8 mouse cellular contexts compared by ENCODE assay signal in the genomic region with DNA sequence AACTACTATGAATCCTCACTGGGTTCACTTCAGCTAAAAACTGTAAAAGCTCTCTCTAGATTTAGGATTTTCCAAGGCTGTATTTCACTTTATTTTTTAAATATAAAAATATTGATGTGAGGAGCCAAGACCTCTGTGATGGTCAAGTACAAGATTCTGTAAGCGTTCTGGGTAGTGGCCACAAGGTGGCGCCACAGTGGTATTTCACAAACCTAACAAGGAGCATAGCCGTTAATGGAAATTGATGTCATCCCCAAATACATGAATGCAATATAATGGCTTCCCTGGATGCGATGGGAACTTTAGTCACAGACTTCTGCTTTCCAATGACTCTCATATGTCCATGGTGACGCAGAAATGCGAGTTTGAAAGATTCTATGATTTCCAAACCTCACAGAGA.
DNase-seq lines count a peak whose midpoint lies in the region; ATAC-seq and TF ChIP-seq lines count a peak whose summit lies in the region.

No protein-coding gene starts in this region.

- H3K4me1 ChIP-seq in forebrain, postnatal 0 days (ENCODE audit: insufficient read depth): peaks cover 13% of the 10 kb centered on the region
- peaks cover 19% of the 10 kb centered on the region for H3K4me1 ChIP-seq in forebrain, embryonic 12.5 days
- H3K4me1 ChIP-seq in cortical plate, adult 2 months (ENCODE audit: control insufficient read depth, insufficient read depth, low read length): peaks cover 13% of the 10 kb centered on the region

- no peak overlapping the region for H3K4me3 ChIP-seq in forebrain, postnatal 0 days (ENCODE audit: low read depth, low read length)
- no peak overlapping the region for H3K4me3 ChIP-seq in forebrain, embryonic 12.5 days (replicated peaks)
- no peak overlapping the region for H3K4me3 ChIP-seq in cortical plate, adult 2 months (ENCODE audit: insufficient read depth, low read length)

- H3K4me2 ChIP-seq in forebrain, postnatal 0 days (ENCODE audit: low read depth): no peak overlapping the region
- H3K4me2 ChIP-seq in forebrain, embryonic 12.5 days: no peak overlapping the region

- H3K27ac ChIP-seq in forebrain, postnatal 0 days (ENCODE audit: low read depth, low read length): no peak overlapping the region
- H3K27ac ChIP-seq in forebrain, embryonic 12.5 days: no peak overlapping the region
- H3K27ac ChIP-seq in cortical plate, adult 2 months (ENCODE audit: insufficient read depth, low read length): no peak overlapping the region

- no peaks in the 10 kb centered on the region for H3K36me3 ChIP-seq in forebrain, postnatal 0 days (ENCODE audit: insufficient read depth)
- no peaks in the 10 kb centered on the region for H3K36me3 ChIP-seq in forebrain, embryonic 12.5 days (replicated peaks)

- no peaks in the 10 kb centered on the region for H3K27me3 ChIP-seq in forebrain, postnatal 0 days (ENCODE audit: insufficient read depth, low read length)
- no peaks in the 10 kb centered on the region for H3K27me3 ChIP-seq in forebrain, embryonic 12.5 days

- no peak overlapping the region for H3K9ac ChIP-seq in forebrain, postnatal 0 days
- H3K9ac ChIP-seq in forebrain, embryonic 12.5 days: no peak overlapping the region

- WGBS in forebrain, postnatal 0 days: 35% methylated on average over 6 of the region's 6 CpGs
- WGBS in forebrain, embryonic 12.5 days: 33% methylated on average over 6 of the region's 6 CpGs

- no peak for DNase-seq in forebrain, postnatal 0 days
- DNase-seq in urinary bladder, postnatal 25 days (ENCODE audit: low spot score): peak; percentile 38
- no peak for DNase-seq in urinary bladder, adult 2 months (ENCODE audit: low spot score)
- peak; percentile 14 for DNase-seq in hindlimb bud, embryonic 11.5 days (ENCODE audit: extremely low spot score, low read depth, low spot score)
- DNase-seq in thymus, postnatal 4 days: peak; percentile 76

- H3K9me3 ChIP-seq in forebrain, postnatal 0 days (ENCODE audit: low read length): no peaks in the 10 kb centered on the region
- H3K9me3 ChIP-seq in forebrain, embryonic 12.5 days: no peaks in the 10 kb centered on the region

- TF ChIP-seq POLR2A in cortical plate, adult 2 months (IDR thresholded peaks at IDR 0.05; ENCODE audit: extremely low read depth, insufficient read depth, low read length): no peak

- peak; percentile 51 for TF ChIP-seq CTCF in forebrain, postnatal 0 days (IDR thresholded peaks at IDR 0.05; ENCODE audit: low read depth)
- TF ChIP-seq CTCF in cortical plate, adult 2 months (IDR thresholded peaks at IDR 0.05; ENCODE audit: extremely low read depth, insufficient read depth, low read length): peak; percentile 63

- no peak for ATAC-seq in forebrain, postnatal 0 days
- ATAC-seq in forebrain, embryonic 12.5 days (ENCODE audit: low FRiP score): no peak
- ATAC-seq in megakaryocyte, adult 5-6 weeks (ENCODE audit: poor library complexity, severe bottlenecking): peak; percentile 79

Comparison
In these comparisons a context has a peak if more than half of its experiments do, and no peak if none do; other contexts are left out.
1. DNase-seq: peak in urinary bladder, postnatal 25 days (single experiment), hindlimb bud, embryonic 11.5 days (single experiment) and thymus, postnatal 4 days (single experiment); none in forebrain, postnatal 0 days (single experiment) and urinary bladder, adult 2 months (single experiment).